Mouse (Mus musculus) cortical plate, adult 2 months (tissue): ENCODE measurements around the gene Lyrm7. TPM values are rescaled to one million over a fixed set of nuclear protein-coding genes. Genes with fewer than 3 reads are reported as not detected.
A peak's percentile ranks its signal among the peaks of the same experiment; 100 is the strongest.
"Not testable (repeated sequence)": the region's sequence is repeated elsewhere in the genome, so short reads cannot be mapped to it uniquely, and the experiment has no call there.

Experiments
- H3K27ac ChIP-seq: fragments of 200-500 bp; 2 replicates; pipeline ENCODE4 v1.5.1; 2012; ENCODE audit warnings: low read length, control low read depth, inconsistent platforms; ENCODE audit not compliant: insufficient read depth
- H3K4me1 ChIP-seq: fragments of 200-500 bp; 2 replicates; pipeline ENCODE4 v1.6.1; 2011; ENCODE audit warnings: low read length; ENCODE audit not compliant: control insufficient read depth, insufficient read depth
- H3K4me3 ChIP-seq: fragments of 200-500 bp; 2 replicates; pipeline ENCODE4 v1.5.1; 2011; ENCODE audit warnings: mild to moderate bottlenecking, low read length, control low read depth; ENCODE audit not compliant: insufficient read depth
- CTCF ChIP-seq: fragments of 200-500 bp; IDR thresholded peaks from 2 replicates; pipeline ENCODE4 v1.5.1; 2011; ENCODE audit warnings: mild to moderate bottlenecking, control low read depth, low read length; ENCODE audit not compliant: insufficient read depth; ENCODE audit errors: extremely low read depth
- POLR2A ChIP-seq: fragments of 200-500 bp; IDR thresholded peaks from 2 replicates; pipeline ENCODE4 v1.6.1; 2011; ENCODE audit warnings: mild to moderate bottlenecking, low read length, control low read depth; ENCODE audit not compliant: insufficient read depth; ENCODE audit errors: extremely low read depth
- polyA plus RNA-seq: library from polyadenylated mRNA; depleted of rRNA; stranded (reverse); fragments of >200 nt; gene quantifications from 2 replicates; pipeline ENCODE4 v1.2.3, GENCODE M21; 2012

Gene Lyrm7
- polyA plus RNA-seq, 1 experiment = 25.1 TPM

- no peaks in the 10 kb centered on the region; the same call in 1 of the 2 replicates for H3K4me1 ChIP-seq
- H3K4me3 ChIP-seq = peak within 1 kb of the TSS; percentile 22
- H3K27ac ChIP-seq = no peak within 1 kb of the TSS
- TF ChIP-seq POLR2A = no peak
- no peak for TF ChIP-seq CTCF
Observed at GRCm38 (mm10) chr11:54902333-54903323, 41.9 kb upstream of the Lyrm7 start, which contains the start of gene Gpx3. Gene Gpx3 (plus strand): TSS chr11:54902453.

GRCm38 (mm10) chr11:54899657-54900056, 38.9 kb upstream of the Lyrm7 start:
- H3K4me1 ChIP-seq = no peaks in the 10 kb centered on the region; the same call in 1 of the 2 replicates
- no peak for TF ChIP-seq CTCF
- no peak for TF ChIP-seq POLR2A
- no peak overlapping the region for H3K27ac ChIP-seq
- H3K4me3 ChIP-seq = no peak overlapping the region

GRCm38 (mm10) chr11:54897470-54897869, 36.8 kb upstream of the Lyrm7 start:
- Histone ChIP-seq H3K4me3 (no peak overlapping the region), H3K27ac (no peak overlapping the region), H3K4me1 (no peaks in the 10 kb centered on the region; the same call in 1 of the 2 replicates)
- TF ChIP-seq CTCF (no peak), POLR2A (no peak)

GRCm38 (mm10) chr11:54896646-54897045, 35.9 kb upstream of the Lyrm7 start:
- not testable (repeated sequence) for H3K4me1 ChIP-seq, H3K4me3 ChIP-seq, H3K27ac ChIP-seq

- TF ChIP-seq POLR2A (no peak), CTCF (no peak)
- Histone ChIP-seq H3K27ac (no peak overlapping the region), H3K4me1 (no peaks in the 10 kb centered on the region), H3K4me3 (no peak overlapping the region)
Observed at GRCm38 (mm10) chr11:54894589-54894988, 33.9 kb upstream of the Lyrm7 start.

GRCm38 (mm10) chr11:54892091-54892490, 31.4 kb upstream of the Lyrm7 start:
- Histone ChIP-seq H3K4me1 (no peaks in the 10 kb centered on the region), H3K4me3 (no peak overlapping the region), H3K27ac (no peak overlapping the region)
- no peak for TF ChIP-seq CTCF
- no peak for TF ChIP-seq POLR2A

- TF ChIP-seq POLR2A (no peak), CTCF (no peak)
- no peak overlapping the region for H3K4me3 ChIP-seq
- no peak overlapping the region for H3K27ac ChIP-seq
Observed at GRCm38 (mm10) chr11:54891341-54891740, 30.6 kb upstream of the Lyrm7 start.

GRCm38 (mm10) chr11:54887927-54888326, 27.2 kb upstream of the Lyrm7 start:
- H3K4me1 ChIP-seq = no peaks in the 10 kb centered on the region
- TF ChIP-seq CTCF = no peak
- TF ChIP-seq POLR2A = no peak

More at GRCm38 (mm10) chr11:54891341-54891740, 30.6 kb upstream of the Lyrm7 start:
- no peaks in the 10 kb centered on the region for H3K4me1 ChIP-seq

GRCm38 (mm10) chr11:54885406-54885805, 24.7 kb upstream of the Lyrm7 start:
- Histone ChIP-seq H3K4me3 (no peak overlapping the region), H3K4me1 (no peaks in the 10 kb centered on the region), H3K27ac (no peak overlapping the region)
- no peak for TF ChIP-seq POLR2A
- TF ChIP-seq CTCF = no peak

More at GRCm38 (mm10) chr11:54887927-54888326, 27.2 kb upstream of the Lyrm7 start:
- Histone ChIP-seq H3K27ac (no peak overlapping the region), H3K4me3 (no peak overlapping the region)

- TF ChIP-seq CTCF = no peak
- TF ChIP-seq POLR2A = no peak
- Histone ChIP-seq H3K4me3 (no peak overlapping the region), H3K4me1 (no peaks in the 10 kb centered on the region), H3K27ac (no peak overlapping the region)
Observed at GRCm38 (mm10) chr11:54884937-54885336, 24.2 kb upstream of the Lyrm7 start.
